Mouse (Mus musculus) adrenal gland, postnatal 25 days (tissue): ENCODE data around the gene Ces1b. TPM values are rescaled to one million over a fixed set of nuclear protein-coding genes. Genes with fewer than 3 reads are reported as not detected.

Experiments
- DNase-seq: peaks from one replicate; pipeline ENCODE4 v3.0.0; 2021; ENCODE audit warnings: mixed read lengths
- long read RNA-seq: library from polyadenylated mRNA; stranded (forward); transcript quantifications from one replicate; pipeline ENCODE4 v2.0.0, GENCODE M21; 2021
- total RNA-seq: library from RNA; stranded (reverse); gene quantifications from 2 replicates; pipeline ENCODE4 v1.2.3, GENCODE M21; 2021

Gene Ces1b
- total RNA-seq: 1.3 TPM in 1 of 2 replicates, not detected in the other
- long read RNA-seq, partial matches to known transcripts: 29 of 131 reads
- long read RNA-seq, other reads (novel, unspliced or antisense): 102 of 131 reads

DNA sequence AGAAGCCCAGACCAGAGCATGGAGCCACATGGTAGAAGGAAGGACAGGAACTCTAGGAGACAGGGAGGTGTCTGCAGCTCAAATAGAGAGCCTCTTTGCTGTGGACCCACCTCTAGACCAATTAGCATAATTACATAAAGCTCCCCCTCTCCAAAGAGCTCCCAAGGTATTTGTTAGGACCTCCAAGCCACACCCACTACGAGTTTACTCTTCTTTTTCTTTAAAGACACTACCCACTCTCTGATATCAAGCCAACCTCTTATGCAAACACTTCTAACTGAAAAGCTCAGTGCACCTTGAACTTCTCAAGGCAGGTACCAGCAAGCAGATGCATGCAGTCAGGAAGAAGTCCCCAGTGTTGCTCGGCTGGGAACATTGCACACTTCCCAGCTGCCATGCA lies at the start of gene Ces1b:
TSS of gene Ces1b (minus strand) at position 131 of the 400 bp plus-strand sequence.
- no peak for DNase-seq

DNA sequence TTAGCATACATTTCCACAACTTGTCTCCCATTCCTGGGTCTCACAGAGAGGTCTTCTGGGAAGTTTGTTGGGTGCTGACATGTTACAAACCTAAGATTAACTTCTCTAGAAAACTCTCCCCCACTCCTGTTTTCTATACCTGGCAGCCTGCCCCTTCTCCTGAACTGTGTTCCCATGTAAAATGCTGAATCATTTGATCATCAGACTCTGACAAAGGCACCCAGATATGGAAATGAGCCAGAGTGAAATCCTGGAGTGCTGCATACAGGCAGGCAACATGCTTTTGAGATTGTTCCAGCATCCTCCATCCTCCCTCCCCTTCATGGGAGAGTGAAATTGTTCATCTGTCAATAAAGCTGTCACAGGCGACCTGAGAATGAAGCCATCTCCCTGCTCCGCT lies 46.7 kb upstream of the Ces1b start:
- DNase-seq: peak; percentile 1

- no peak for DNase-seq
Measured at GRCm38 (mm10) chr8:93122005-93122404, 42.2 kb upstream of the Ces1b start.

DNA sequence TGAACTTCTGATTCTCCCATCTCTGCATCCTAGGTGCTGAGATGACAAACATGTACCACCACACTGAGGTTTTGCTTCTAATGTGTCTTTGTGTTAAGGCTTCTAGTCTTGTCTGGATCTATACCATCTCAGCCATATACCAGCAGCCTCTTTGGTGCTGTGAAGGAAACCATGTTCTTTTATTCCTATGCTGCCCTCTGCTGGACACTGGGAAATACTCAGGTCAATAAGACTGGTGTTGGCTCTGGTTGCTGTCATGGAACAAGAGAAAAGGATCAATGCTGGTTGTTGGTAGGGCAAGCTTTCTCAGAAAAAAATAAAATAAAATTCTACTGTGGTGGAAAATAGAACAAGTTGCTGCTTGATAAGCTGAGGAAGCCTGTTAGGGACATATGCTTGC lies 15.6 kb upstream of the Ces1b start:
- peak; percentile 5 for DNase-seq

DNA sequence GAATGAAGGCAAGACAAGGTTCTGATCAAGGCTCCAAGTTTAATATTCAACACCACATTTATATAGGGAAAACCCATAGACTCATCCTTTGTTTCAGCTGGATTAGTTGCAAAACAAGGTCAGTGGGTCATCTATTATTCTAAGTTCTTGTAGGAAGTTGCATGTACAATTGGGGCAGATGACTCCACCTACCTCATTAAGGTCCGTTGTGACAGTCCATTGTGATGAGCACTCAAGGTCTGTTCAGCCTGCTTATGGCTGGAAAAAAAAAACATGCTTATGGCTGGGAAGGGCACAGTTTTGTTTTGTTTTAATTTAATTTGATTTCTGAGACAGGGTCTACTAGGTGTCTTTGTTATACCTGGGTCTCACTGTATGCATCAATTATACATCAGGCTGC lies 11.5 kb upstream of the Ces1b start:
- DNase-seq: no peak

- DNase-seq: no peak
Measured at GRCm38 (mm10) chr8:93088686-93089122, 8.9 kb upstream of the Ces1b start.

DNA sequence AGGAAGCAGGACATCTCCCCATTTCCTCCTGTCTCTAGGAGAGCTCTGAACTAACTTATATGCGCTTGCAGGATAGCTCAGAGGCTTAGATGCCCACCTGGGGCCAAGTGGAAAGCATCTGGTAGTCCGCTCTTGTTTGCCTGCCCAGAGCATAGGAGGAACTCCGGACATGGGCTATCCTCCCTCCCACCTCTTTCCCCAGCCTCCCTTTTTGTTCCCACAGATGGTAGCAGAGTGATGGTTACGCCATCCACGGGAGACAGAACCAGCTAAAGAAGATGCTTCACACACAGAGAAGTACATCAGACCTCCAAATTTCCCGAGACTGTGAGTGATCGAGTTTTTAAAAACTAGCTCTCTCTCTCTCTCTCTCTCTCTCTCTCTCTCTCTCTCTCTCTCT lies 8.4 kb upstream of the Ces1b start:
- DNase-seq: no peak

DNA sequence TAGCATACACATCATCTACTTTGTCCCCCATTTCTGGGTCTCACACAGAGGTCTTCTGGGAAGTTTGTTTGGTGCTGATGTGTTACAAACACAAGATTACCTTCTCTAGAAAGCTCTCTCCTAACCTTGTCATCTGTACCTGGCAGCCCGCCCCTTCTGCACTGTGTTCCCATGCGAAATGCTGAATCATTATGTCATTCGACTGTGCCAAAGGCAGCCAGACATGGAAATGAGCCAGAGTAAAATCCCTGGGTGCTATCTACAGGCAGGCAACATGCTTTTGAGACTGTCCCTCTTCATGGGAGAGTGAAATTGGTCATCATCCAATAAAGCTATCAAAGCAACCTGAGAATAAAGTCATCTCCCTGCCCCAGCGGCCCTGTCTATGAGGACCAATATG lies 4.6 kb downstream of the Ces1b start:
- DNase-seq: peak; percentile 1

DNA sequence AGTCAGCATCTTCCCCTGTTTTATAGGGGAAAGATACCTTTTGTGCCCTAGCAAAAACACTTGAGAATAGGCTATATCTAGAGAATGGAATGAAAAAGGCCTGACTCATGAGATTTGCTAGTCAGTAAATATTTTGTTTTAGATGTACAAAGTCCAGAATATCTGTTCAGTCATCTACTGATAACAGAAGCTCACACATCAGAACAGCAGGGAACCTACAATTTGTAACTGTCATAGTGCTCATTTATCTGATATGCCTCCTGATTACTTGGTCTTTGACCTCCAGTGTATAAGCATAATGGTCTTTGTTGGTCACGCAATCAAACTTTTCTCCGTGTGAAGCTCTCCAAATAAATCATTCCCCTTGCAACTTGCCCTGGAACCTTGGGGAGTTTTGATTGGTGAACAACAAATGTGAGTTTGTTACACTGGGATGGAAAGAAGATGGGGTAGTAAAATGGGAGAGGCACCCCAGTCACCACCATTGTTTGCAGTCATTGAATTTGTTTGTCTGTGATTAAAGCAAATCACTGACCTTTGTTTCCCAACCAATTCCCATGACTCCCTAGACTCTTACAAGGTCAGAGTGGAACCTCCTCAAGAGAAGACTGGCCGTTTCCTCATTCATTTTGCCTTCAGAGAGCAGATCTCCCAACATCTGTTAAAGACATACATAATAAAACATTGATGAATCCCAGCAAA lies 16.2 kb downstream of the Ces1b start:
- DNase-seq: no peak

DNA sequence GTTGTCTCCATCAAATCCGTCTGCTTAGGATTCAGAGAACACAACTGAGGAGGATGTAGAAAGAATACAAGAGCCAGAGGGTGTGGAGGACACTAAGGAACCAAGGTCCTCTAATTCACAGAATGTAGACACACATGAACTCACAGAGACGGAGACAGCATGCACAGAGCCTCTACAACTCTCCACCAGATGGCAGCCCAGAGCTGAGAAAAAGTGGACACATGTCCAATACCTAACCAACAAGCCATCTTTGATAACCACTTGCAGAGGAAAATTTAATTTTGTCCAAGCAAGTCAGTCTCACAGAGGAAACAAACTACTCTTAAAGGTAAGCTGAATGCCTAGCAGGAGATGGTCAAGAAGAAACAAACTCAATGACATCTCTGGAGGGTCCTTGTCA lies 20.6 kb downstream of the Ces1b start:
- peak; percentile 46 for DNase-seq

DNA sequence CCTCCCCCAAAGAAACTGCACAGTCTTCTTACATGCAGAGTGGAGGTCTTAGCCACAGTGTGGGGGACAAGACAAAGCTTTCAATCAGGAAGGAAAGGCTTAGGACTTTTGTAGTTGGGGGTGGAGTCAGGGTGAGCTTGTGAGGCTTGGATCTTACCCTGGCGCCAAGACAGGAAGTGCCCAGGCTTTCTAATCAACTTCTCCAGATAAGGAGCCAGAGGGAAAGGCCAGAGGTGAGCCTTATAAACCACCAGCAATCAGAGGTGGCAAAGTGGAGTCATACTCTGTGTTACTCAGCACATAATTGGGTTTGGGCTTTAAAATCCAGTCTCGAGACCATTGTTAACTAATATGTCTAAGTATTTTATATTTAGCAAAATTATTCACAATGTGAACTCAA lies 24.6 kb downstream of the Ces1b start:
- no peak for DNase-seq

GRCm38 (mm10) chr8:93048510-93049416 lies 31.1 kb downstream of the Ces1b start:
- DNase-seq: no peak

GRCm38 (mm10) chr8:93048092-93048491 lies 31.7 kb downstream of the Ces1b start, which contains the start of gene Ces1a:
Gene Ces1a, minus strand, starts transcription at chr8:93048192.
- DNase-seq: no peak

- no peak for DNase-seq
Measured at GRCm38 (mm10) chr8:93043083-93043482, 36.7 kb downstream of the Ces1b start.

DNA sequence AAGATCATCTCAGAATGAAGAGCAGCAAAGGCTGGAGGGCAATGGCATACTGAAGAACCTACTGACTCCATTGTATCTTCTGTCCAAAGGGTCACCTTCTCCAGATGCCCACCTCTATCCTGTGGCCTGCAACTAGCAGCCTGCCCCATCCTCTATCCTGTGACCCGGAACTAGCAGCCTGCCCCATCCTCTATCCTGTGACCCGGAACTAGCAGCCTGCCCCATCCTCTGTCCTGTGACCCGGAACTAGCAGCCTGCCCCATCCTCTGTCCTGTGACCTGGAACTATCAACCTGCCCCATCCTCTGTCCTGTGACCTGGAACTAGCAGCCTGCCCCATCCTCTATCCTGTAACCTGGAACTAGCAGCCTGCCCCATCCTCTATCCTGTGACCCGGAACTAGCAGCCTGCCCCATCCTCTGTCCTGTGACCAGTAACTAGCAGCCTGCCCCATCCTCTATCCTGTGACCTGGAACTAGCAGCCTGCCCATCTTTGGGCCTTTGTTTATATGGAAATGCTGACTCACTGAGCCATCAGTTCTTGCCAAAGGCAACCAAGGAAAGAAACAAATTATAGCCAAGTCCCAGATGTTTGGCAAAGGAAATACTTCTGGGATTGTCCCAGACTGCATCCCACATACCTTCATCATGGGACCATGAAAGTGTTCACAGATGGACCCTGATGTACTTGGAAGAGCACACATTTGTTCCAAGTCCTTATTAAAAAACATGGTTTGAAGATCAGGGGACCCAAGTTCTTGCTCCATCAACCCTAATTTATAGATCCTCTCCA lies 38.8 kb downstream of the Ces1b start:
- no peak for DNase-seq

- DNase-seq: no peak
Measured at GRCm38 (mm10) chr8:93040256-93040655, 39.6 kb downstream of the Ces1b start.

GRCm38 (mm10) chr8:93038831-93039230 lies 41.0 kb downstream of the Ces1b start:
- DNase-seq: no peak

- DNase-seq: no peak
Measured at GRCm38 (mm10) chr8:93030664-93031063, 49.2 kb downstream of the Ces1b start.

DNA sequence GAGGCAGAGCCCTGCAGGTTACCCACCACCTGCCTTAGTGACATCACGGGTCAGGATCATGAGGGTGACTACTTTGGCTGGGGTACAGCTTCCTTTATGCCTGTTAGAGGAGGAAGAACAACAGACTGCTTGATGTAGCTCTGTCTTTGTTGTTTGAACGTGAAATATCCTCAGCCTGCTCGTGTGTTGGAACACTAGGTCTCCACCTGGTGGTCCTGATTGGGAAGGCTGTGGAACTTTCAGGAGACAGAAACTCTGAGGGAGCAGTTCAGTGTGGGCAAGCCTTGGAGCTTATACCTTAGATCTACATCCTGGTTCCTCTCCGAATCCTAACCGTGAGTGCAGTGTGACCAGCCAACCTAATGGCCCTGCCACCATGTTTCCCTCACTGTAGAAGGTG lies 58.1 kb downstream of the Ces1b start:
- no peak for DNase-seq

- no peak for DNase-seq
Measured at GRCm38 (mm10) chr8:93014300-93014699, 65.5 kb downstream of the Ces1b start.

- DNase-seq: no peak
Measured at GRCm38 (mm10) chr8:93012226-93012625, 67.6 kb downstream of the Ces1b start.

GRCm38 (mm10) chr8:93011439-93011838 lies 68.4 kb downstream of the Ces1b start:
- DNase-seq: peak; percentile 85
